Mouse (Mus musculus): ENCODE results near the gene Fgd6. TPM values are rescaled to one million over a fixed set of nuclear protein-coding genes. Genes with fewer than 3 reads are reported as not detected.

Fgd6 gene
- total RNA-seq, 2 experiments from 2014 or later, result 5.6 to 6.3 TPM

DNA sequence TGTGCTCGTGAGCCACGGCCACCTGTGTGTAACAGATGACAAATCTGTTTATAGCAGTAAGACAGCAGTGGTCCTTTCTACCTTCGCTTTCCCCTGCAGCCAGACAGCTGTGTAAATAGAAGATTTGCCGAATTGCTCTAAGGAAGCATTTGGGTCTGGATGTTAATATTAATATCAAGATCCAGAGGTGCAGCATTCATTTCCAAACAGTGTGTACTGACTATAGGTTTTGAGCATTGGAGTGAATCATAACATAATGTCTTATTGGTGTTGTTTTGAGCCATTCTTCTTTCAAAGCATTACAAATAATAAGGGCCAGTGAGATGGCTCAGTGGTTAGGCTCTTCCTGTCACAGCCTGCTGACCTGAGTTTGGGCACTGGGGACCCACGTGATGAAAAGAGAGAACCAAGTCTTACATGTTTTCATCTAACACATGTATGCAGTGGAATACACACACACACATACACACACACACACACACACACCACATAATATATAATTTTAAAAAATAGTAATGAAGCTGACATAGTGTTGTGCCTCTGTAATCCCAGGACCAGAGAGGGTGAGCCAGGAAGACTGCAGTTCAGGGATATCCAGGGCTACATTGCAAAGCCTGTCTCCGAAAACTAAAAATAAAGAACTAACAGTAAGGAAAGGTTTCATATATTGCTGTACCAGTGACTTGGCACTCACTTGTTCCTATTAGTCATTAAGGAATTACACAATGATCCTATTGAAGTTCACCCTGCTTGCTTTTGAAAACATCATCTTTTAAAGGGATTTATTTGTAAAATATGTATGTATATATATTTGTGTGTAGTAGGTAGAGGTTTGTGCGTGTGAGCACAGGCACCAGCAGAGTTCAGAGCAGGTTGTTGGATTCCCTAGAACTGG lies 2.8 kb downstream of the Fgd6 start:
- no peak for DNase-seq (ENCODE audit: low spot score)
- intact Hi-C loops (cut with DNase I), result no loop called here

DNA sequence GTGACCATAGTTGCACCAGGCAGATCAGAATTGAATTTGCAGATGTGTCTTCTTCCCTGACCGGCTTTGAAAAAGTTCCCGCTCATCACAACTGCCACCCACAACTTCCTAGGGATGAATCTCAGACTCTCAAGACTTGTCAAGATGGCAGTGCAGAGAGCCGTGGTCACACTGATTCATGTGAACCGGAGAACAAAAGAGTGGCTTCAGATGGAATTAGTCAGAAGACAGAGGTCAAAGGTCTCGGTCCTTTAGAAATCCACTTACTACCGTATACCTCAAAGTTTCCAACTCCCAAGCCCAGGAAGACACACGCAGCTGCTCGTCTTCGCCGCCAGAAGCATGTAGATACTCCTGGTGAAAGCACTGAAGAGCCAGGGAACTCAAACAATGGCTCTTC lies 8.1 kb downstream of the Fgd6 start:
- no peak for DNase-seq (ENCODE audit: low spot score)
- intact Hi-C loops (cut with DNase I), result loop anchor here (5.0 kb wide), 1 partner anchor 38 kb away; no protein-coding TSS in a partner anchor

DNA sequence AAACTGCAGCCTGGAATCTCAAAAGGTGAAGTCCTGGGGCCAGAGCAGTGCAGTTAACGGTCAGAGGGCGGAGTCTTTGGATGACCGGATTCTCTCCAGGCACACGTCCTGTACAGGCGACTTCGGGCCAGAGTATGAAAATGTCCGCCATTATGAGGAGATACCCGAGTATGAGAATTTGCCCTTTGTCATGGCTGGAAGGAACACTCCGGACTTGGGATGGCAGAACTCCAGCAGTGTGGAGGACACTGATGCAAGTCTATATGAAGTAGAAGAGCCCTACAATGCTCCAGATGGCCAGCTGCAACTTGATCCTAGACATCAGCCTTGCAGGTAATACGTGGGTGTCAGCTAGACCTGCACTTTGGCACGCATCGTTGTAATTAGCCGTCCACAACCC lies 9.5 kb downstream of the Fgd6 start:
- DNase-seq (ENCODE audit: low spot score), result no peak
- intact Hi-C loops (cut with DNase I), result no loop called here

DNA sequence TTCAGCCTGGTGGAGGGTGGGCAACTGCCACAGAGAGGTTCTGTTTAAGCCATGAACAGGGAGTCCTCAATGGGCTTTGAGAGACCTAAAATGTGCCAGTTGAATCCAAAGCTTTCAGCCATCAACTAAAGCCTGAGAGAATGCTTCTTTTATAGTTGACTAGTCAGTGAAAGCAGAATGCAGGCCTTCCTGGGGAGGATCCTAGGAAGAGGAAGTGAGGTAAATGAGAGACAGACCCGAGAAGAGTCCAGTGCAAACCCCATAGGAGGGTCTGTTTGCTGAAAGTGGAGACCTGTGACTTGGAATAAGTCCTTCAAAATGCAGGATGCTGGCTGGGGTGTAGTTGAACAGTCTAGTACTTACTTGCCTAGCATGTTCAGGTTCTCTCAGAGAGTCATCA lies 11.2 kb downstream of the Fgd6 start:
- intact Hi-C loops (cut with DNase I), result no loop called here
- DNase-seq (ENCODE audit: low spot score), result no peak

DNA sequence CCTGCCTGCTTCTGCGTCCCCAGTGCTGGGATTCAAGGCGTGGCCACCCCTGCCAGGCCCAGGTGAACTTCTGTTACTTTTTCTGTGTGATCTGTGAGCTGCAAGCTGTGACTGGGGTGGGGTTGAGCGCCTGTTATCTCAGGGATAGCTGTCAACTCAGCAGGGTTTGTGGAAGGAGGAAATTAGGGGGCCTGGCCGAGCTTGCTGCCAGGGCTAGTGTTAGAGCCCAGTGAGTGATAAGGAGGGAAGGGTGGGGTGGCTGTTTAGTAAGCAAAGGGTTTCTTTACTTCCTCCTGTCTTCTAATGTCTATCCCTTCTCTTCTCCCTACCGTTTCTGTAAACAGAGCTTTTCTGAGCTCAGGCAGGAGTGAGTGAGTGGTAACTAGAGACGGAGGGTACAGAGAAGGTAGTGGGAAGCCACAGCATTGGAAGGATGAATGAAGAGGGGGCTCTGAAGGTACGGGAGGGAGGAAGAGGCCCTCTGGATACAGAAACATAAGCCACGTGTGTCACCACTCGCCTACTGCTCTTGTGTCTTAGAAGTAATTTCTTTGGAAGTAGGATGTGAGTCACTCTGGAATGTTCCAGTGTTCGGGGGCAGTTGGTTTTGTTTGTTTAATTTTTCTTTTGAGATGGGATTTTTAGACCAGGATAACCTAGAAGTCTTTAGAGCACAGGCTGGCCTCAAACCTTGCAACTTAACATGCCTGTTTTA lies 12.2 kb downstream of the Fgd6 start:
- no peak for DNase-seq (ENCODE audit: low spot score)

DNA sequence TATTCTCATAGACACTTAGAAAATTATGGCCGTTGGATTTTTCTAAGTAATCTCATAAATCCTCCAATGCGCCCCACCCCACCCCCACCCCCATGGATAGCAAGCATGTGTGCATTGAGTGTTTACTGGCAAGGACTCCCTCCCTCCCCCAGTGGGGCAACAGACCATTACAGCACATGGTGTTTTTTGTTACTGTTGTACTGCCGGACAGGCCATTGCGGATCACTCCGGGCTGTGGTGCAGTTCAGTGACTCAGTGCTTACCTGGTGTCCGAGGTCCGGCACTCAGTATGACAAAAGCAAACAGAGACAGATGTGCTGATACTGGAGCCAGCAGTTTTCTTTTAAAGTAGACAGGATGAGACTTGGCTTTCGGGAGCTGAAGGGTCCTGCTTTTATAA lies 13.3 kb downstream of the Fgd6 start:
- intact Hi-C loops (cut with DNase I), result no loop called here
- no peak for DNase-seq (ENCODE audit: low spot score)

More for the DNA sequence above, 12.2 kb downstream of the Fgd6 start:
- intact Hi-C loops (cut with DNase I), result no loop called here

DNA sequence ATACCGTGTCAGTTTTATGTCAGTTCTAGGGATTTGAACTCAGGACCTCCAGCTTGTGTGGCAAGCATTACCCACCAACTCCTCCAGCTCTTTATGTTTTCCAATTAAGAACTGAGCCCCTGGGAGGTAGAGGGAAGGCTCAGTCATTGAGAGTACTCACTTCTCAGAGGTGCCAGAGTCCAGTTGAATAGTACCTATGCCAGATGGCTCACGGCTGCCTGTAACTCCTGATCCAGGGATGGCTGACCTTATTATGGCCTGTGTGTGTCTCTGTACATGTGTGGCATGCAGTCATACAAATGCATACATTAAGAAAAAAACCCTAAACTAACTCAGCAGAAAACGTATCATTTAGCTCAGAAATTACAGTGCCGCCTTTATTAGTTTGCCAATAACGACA lies 14.9 kb downstream of the Fgd6 start:
- intact Hi-C loops (cut with DNase I), result no loop called here
- no peak for DNase-seq (ENCODE audit: low spot score)

DNA sequence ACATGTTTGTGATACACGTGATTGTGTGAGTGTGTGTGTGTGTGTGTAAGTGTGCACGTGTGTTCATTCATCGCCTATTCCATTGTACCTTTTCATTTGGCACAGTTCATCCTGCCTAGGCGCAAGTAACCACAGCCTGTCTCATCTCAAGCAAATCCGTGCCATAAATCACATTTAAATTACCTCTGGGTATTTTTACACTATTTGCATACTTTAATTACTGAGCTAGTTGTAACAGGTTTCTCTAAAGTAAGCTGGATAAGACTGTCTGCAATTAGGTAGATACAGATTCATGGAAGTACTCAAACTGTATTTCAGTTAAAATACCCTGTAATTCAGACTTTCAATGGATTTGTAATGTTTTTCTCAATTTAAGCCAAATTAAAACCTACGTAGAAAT lies 20.7 kb downstream of the Fgd6 start:
- intact Hi-C loops (cut with DNase I), result no loop called here
- DNase-seq (ENCODE audit: low spot score), result no peak

DNA sequence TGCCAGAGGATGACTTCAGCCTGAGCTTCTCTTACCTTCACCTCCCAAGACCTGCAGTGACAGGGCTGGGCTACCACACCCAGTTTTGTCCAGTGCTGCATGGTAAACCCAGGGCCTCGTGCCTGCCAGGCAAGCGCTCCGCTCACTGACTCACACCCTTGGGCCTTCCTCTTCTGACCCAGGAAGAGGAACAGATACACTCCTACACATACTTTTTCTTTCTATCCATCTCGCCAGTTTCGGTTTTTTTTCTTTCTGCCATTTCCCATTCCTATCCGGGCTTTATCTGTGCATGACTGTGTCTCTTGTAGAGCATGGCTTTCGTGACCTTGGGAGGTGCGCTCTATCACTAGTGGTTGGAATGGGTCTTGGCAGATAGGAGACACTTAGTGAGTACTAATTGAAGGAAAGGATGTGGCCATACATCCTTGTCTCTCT lies 23.8 kb downstream of the Fgd6 start:
- no peak for DNase-seq (ENCODE audit: low spot score)
- intact Hi-C loops (cut with DNase I), result no loop called here

DNA sequence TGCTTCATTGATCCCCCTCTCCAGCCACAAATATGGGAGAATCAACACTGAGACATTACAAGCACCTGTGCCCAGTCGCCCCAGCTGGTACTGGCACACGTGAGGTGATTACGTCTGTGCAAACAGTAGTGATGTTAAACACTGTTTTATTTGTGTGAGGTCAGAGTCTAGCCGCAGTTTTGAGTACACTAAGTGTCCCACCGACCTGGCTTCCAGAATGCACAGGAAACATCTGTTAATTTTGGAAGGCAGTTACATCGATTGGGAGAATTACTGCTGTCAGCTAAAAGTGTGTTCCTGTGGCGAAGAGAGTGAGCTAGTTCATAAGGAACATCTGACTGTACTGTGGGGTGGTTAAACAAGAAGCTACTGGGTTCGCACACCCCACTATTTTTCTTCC lies 24.4 kb downstream of the Fgd6 start:
- intact Hi-C loops (cut with DNase I), result no loop called here

DNA sequence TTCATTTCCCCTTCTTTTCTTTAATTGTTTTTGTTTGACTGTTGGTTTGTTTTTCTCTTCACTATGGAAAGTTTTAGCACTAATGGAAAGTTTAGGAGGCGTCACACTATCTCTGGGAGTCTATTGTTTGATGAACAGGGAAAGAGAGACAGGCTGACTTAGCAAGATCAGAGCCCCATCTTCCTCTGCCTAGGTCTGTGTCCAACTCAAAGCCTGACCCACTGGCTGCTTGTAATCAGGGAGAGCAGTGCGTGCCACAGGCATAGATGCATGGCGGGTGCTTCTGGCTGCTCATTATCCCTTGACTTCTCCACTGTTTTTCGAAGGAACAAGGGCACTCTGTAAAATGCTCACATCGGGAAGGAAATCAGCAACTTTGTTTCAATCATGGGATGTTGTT lies 26.6 kb downstream of the Fgd6 start:
- intact Hi-C loops (cut with DNase I), result no loop called here
- DNase-seq (ENCODE audit: low spot score), result no peak

More for the DNA sequence above, 24.4 kb downstream of the Fgd6 start:
- DNase-seq (ENCODE audit: low spot score), result no peak

DNA sequence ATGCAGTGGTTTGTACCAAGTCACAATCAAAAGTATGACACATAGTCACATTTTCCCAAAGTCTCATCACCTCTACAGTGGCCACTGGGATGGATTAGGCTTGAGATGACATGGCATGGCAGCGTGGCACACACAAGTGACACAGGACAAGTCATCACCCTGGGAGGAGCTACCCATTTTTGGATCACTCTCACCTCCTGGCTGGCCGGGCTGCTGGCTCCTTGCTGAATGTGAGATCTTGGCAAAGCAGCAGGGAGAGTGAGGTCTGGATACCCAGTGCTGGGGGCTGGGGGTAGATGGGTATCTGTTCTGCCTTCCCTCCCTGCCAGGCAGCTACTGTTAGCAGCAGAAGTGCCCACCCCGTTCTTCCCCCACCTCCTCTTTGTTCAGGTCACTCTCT lies 31.1 kb downstream of the Fgd6 start:
- no peak for DNase-seq (ENCODE audit: low spot score)
- intact Hi-C loops (cut with DNase I), result no loop called here

DNA sequence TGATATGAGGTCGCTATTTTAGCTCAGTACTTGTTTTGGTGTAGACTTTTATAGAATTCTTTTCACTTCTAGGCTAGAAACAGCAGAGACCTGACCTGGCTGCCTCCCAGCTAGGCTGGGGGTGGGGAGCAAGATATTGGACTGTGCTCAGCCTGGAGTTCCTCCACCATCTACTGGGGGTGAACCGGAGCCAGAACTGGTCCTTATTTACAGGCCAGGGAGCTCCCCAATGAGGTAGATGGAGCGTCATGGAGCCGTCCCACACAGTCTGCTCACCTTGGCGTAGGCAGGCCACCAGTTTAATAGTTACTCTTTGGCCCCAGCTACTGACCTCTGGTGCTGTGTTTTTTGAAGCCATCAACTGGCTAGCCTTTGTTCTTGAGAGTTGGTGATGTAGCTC lies 32.9 kb downstream of the Fgd6 start:
- no peak for DNase-seq (ENCODE audit: low spot score)

DNA sequence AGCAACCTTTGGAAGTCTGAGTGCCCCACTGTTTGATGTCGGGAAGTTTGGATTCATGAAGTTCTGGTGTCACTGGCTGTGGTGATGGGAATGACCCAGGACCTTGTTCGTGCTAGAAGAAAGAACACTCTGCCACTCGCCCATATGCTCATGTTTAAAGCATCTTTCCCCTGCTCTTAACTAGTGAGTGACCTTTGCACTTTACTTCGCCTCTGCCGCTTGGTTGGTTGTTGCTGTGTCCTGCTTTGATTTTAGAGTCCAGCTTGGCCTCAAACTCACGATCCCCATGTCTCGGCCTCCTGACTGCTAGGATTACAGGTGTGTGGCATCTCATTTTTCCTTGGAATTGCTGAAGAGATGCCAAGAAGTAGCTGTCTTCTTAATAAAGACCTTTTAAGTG lies 35.8 kb downstream of the Fgd6 start:
- intact Hi-C loops (cut with DNase I), result no loop called here
- no peak for DNase-seq (ENCODE audit: low spot score)

More for the DNA sequence above, 32.9 kb downstream of the Fgd6 start:
- intact Hi-C loops (cut with DNase I), result no loop called here

DNA sequence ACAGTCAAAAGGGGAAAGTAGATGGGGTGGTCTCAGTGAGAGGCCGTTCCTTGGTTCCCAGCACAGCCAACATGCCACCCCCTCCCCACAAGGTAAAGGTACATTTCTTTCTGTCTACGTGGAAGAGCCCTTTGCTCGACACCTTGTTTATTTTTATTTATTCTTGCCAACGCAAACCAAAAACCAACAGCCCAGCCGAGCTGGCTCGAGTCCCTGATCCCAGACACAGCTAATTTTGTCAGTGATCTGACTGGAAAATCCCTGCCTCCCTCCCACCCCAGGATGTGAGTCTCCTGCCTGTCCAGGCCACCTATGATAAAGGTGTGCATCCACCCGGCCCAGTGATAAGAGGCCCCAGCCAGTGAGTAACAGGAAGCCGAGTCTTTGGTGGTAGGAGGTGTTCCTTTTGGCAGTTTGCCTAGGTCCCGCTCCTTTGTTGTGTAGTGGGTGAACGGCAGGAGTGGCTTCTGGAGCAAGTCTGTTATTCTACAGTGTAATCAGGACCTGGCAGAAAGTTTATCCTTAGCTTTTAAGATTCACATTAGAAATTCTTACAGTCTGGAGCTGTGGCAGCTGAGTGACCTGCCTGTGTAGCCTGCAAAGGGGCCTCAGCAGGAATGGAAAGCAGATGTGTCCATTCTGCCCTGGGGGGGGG lies 36.6 kb downstream of the Fgd6 start:
- DNase-seq (ENCODE audit: low spot score), result peak; percentile 20
- intact Hi-C loops (cut with DNase I), result no loop called here

DNA sequence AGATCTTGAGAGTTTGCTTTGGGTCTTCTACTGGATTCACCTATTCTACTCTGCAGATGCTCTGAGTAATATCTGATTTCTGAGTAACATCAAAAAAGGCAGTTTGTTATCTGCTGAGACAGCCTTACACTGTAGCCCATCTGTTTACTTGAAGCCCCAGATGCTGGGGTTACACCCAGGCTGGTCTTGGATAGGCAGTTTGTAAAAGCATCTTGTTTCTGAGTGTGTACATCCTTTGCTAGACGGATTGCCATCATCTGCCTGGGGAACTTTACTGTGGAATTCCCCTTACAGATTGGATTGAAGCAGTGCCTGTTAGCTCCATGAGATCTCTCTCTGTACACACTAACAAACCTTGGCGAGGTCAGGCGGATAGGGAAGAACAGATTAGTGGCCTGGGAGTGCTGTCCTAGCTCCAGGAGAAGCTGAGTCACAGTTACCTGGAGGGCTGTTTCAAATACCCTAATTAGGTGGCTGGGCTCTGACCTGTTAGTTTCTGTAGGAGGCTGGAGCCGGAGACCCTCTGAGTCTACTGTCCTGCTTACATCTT lies 37.2 kb downstream of the Fgd6 start:
- intact Hi-C loops (cut with DNase I), result no loop called here

DNA sequence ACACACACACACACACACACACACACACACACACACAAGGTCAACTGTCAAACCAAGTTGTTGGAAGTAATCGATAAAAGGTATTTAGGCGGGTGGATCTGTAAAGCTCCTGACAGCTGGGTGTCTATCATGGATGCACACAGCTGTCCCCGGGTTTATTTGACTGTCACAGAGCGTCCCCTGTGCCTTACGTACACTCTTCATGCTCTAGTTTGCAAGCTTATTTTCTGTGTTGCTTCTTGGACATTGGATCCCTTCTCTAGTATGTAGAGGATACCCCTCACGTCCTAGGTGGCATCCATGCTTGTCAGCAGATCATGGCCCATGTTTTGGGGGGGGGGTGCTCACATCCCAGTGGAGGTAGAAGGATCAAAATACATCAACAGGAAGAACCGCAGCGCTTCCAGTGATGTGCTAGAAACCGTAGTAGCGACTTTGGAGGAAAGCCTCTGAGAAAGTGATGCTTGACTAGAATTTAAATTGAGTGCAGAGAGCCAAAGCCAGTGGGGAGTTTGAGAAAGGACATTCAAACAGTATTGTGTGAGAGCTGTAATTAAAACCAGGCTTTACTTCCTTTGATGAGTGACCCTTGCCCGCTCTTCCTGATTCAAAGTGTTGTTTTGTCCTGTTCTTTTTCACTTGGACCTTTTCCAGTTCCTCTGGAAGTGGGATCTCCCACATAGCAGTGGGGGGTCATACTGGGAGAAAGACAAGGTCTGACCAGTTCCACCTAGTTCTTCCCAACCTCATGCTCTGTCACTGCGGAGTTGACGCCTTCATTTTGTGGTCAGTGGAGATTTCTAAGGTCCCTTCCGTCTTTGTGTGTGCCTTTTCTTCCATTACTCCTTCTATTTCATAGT lies 41.4 kb downstream of the Fgd6 start:
- DNase-seq (ENCODE audit: low spot score), result no peak
- intact Hi-C loops (cut with DNase I), result no loop called here

More for the DNA sequence above, 37.2 kb downstream of the Fgd6 start:
- no peak for DNase-seq (ENCODE audit: low spot score)

DNA sequence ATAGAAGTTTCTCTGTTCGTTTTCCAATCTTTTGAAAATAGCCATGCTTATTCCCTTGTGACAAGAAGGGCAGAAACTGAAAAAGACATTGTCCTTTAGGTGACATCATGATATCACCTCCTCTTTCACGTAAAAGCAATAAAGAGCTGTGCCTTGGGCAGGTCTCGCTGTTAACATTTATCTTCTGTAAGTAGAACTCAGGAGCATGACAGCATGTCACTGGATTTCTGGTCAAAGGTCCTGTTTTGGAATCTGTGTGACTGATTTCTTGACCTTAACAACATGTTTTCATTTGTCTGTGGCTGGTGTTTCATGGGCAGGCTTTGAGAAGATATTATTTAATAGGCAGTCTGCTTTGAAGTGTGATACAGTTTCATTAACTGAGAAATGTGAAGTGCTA lies 44.9 kb downstream of the Fgd6 start:
- no peak for DNase-seq (ENCODE audit: low spot score)
- intact Hi-C loops (cut with DNase I), result loop anchor here (5.0 kb wide), 1 partner anchor 38 kb away; no protein-coding TSS in a partner anchor

DNA sequence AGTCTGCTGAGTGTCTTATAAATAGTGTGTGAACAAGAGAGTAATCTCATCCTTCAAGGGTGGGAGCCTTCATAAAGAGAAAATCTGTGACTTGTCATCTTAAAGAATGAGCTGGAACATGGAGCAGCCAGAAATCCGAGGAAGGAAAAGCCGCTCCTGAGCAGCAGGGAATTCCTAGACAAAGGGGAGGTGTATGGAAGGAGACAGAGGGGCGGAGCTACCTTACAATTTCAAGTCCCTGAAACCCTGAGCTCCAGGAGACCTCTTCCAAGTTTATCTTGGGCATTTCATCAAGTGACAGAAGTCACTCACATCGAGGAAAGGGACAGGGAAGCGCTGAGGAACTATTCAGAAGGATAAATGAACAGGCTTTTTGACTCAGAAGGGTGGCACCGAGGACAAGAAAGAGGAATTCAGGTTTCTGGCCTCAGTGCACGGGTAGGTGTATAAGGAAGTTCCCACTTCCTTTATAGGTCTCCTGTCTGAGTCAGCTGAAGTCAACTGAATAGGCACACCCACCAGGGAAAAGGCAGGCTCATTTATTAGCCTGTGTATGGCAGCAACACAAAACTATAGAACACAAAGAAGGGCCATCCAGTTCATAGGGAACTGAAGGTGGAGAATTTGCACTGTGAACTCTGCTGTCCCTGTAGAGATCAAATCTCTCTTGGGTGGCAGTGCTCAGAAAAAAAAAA lies 46.4 kb downstream of the Fgd6 start:
- intact Hi-C loops (cut with DNase I), result loop anchor here (5.0 kb wide), 1 partner anchor 40 kb away; no protein-coding TSS in a partner anchor
- no peak for DNase-seq (ENCODE audit: low spot score)

All from heart, postnatal 25 days (tissue).